Mouse (Mus musculus) embryonic fibroblast, embryonic 13.5 days (primary cell): Measurements from ENCODE around the gene Caly.

Experiments
- CTCF ChIP-seq: IDR thresholded peaks from 2 replicates; pipeline ENCODE4 v1.5.1; 2011; ENCODE audit warnings: mild to moderate bottlenecking, control low read depth, low read length, moderate library complexity, borderline replicate concordance; ENCODE audit not compliant: insufficient read depth
- POLR2A ChIP-seq: IDR thresholded peaks from 2 replicates; pipeline ENCODE4 v1.6.1; 2011; ENCODE audit warnings: low read depth, mild to moderate bottlenecking, control low read depth, low read length, moderate library complexity

GRCm38 (mm10) chr7:140122765-140123164 is 40.4 kb upstream of the Caly start:
- no peak for TF ChIP-seq POLR2A
- TF ChIP-seq CTCF = no peak
